Mouse (Mus musculus): Measurements from ENCODE around the gene Olfr1065.

DNA sequence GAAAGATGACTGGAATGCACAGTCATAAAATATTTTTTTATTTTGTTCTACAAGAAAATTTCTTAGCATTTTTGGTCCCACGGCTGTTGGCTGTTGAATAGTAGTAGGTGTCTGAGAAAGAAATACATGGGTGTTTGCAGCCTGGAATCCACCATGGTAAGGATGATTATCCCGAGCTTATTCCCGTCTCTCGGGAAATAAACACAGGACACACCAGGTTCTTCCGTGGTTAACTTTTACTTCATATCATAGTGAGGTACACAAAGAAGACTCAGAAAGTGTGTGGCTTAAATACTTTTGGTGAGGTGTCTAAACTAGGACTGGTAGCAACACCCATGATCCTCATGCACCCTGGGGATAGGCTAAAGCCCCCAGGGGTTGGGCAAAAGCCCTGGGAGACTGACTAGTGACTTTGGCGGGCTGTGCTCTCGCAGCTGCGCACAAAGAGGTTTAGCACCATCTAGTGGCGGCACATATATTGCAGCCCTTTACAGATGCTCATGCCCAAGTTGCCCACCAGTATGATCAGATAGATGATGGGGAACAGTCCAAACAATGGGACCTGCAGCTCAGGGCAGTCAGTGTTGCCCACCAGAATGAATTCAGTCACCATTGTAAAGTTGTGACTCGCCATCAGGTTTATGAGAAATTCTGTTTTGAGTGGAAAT lies 14.2 kb upstream of the Olfr1065 start:
- TF ChIP-seq CTCF (IDR thresholded peaks at IDR 0.05) (peak; percentile 87), POLR2A (IDR thresholded peaks at IDR 0.05; ENCODE audit: insufficient read depth, low read depth, low read length) (no peak), EP300 (IDR thresholded peaks at IDR 0.05; ENCODE audit: insufficient read depth, low read depth, low read length) (no peak)

Measured in heart, adult 2 months (tissue).